Mouse (Mus musculus) kidney, adult 2 months (tissue): Measurements from ENCODE around the gene Prtg.

Experiments
- CTCF ChIP-seq: fragments of 200-500 bp; conservative IDR thresholded peaks from 2 replicates; pipeline ENCODE4 v1.5.1; 2011; ENCODE audit warnings: low read depth, mild to moderate bottlenecking, control low read depth, low read length, moderate library complexity, mixed read lengths; ENCODE audit not compliant: insufficient read depth, insufficient read length
- POLR2A ChIP-seq: fragments of 200-500 bp; IDR thresholded peaks from one replicate; pipeline ENCODE4 v1.6.1; 2011; ENCODE audit warnings: low read depth, low read length, control low read depth

- TF ChIP-seq CTCF, result no peak
- no peak for TF ChIP-seq POLR2A
Observed at GRCm38 (mm10) chr9:72915728-72916127, 109.1 kb downstream of the Prtg start.
